Mouse (Mus musculus) adrenal gland, postnatal 14 days (tissue): ENCODE data around the gene Rfng. TPM values are rescaled to one million over a fixed set of nuclear protein-coding genes. Genes with fewer than 3 reads are reported as not detected.
"Not testable (repeated sequence)": the region's sequence is repeated elsewhere in the genome, so short reads cannot be mapped to it uniquely, and the experiment has no call there.

Experiments
- DNase-seq: peaks from one replicate; pipeline ENCODE4 v3.0.0; 2021; ENCODE audit warnings: mixed read lengths
- long read RNA-seq, 2 experiments: library from polyadenylated mRNA; stranded (forward); transcript quantifications; one replicate each; pipeline ENCODE4 v2.0.0; 2021
- total RNA-seq: library from RNA; stranded (reverse); gene quantifications from 2 replicates; pipeline ENCODE4 v1.2.3, GENCODE M21; 2021

Gene Rfng
- 18.5 and 18.6 TPM in 2 replicates for total RNA-seq
- long read RNA-seq, experiment 1, transcript Rfng-201 (8 exons, 2,118 nt) = major isoform, 15 of 42 reads
- long read RNA-seq, experiment 1, partial matches to known transcripts = 2 of 42 reads
- long read RNA-seq, experiment 1, other reads (novel, unspliced or antisense) = 22 of 42 reads
- long read RNA-seq, experiment 2, transcript Rfng-201 (8 exons, 2,118 nt) = major isoform, 6 of 18 reads
- long read RNA-seq, experiment 2, partial matches to known transcripts = 0 of 18 reads
- long read RNA-seq, experiment 2, other reads (novel, unspliced or antisense) = 11 of 18 reads

- peak; percentile 91 for DNase-seq
These were observed at the start of gene Rfng, which contains the start of gene Gps1 for GRCm38 (mm10) chr11:120784064-120784791. Gene Rfng (minus strand): TSS chr11:120784207. Gene Gps1 (plus strand): TSS chr11:120784272.

DNA sequence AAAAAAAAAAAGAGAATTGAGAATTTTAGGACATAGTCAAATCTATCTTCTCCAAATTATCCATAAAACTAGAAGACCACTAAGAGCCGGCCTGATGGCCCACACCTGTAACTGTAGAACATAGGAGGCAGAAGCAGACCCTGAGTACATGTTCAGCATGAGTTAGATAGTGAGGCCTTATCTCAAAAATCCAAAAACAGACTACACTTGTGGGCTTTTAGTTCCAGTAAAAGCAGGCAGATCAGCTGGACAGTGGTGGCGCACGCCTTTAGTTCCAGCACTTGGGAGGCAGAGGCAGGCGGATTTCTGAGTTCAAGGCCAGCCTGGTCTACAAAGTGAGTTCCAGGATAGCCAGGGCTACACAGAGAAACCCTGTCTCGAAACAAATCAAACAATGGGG, 49.0 kb upstream of the Rfng start:
- DNase-seq = not testable (repeated sequence)

DNA sequence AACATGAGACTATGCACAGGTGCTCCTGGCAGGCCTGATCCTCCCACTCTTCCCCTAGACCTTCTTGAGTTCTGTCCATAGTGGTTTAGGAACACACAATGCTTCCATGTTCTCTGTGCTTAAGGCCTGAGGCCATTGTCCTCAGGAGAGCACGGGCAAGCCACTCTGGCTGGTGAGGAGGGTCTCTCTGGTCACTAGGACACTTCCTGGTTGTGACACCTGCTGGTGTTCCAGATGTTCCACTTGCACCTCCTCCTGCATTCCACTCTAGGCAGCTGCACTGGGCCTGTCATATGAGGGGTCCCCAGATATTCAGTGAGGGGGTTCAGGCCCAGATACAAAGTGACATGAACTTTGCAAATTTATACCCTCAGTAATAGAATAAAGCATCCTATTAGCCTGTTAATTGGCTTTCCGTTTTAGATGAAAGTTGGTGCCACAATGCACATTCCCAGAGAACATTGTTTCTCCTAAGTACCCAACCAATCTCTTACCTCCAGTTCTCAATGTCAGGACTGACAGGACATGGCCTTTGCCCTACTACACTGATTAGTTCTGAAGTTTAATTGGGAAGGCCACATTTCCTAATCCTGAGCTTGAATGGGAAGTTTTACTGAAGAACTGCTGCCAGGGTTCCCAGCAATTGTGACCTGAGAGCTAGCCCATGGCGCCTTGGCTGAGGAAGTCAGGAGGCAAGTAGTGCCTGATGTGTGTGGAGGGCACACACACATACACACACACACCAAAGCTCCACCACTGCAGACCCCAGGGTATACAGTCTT, 47.8 kb upstream of the Rfng start:
- no peak for DNase-seq

- DNase-seq = peak; percentile 78
These were observed 46.7 kb upstream of the Rfng start for GRCm38 (mm10) chr11:120830686-120831085.

DNA sequence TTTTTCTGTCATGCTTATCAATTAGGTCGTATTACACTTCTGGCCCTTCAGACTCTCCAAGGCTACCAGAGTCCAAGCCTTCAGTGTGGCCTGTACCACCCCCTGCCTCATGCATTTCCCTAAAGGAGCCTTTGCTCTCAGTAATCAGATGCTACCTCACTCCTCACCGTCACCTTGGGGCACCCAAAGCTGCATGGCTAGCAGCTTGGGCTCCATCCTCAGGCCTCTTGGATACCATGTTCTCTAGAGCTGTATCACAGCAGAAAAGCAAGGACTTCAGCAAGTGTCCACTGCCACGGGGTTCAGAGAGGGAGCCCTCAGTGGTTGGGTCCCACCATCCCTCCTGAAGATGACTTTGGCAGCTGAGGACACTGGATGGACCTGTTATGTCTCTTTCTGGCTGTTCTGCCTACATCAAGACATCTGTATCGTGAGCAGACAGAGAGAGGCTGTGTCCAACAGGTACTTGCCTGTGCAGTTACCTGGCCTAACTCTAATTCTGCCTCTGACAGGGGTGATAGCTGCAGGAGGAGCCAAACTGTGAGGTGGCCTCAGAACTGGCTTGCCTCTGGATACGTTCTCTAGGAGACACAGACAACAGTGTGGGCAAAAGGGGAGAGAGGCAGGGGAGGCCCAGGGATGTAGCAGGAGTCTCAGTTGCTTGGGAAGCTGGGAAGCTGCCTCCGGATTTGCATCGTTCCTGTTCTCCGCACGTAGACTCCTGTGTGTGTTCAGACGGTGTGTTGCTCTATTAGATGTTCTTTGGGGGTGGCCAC, 45.9 kb upstream of the Rfng start:
- DNase-seq = no peak

GRCm38 (mm10) chr11:120828416-120828815, 44.4 kb upstream of the Rfng start:
- no peak for DNase-seq

- no peak for DNase-seq
These were observed 42.3 kb upstream of the Rfng start for GRCm38 (mm10) chr11:120826016-120826953.

GRCm38 (mm10) chr11:120825289-120825863, 41.4 kb upstream of the Rfng start:
- DNase-seq = no peak

DNA sequence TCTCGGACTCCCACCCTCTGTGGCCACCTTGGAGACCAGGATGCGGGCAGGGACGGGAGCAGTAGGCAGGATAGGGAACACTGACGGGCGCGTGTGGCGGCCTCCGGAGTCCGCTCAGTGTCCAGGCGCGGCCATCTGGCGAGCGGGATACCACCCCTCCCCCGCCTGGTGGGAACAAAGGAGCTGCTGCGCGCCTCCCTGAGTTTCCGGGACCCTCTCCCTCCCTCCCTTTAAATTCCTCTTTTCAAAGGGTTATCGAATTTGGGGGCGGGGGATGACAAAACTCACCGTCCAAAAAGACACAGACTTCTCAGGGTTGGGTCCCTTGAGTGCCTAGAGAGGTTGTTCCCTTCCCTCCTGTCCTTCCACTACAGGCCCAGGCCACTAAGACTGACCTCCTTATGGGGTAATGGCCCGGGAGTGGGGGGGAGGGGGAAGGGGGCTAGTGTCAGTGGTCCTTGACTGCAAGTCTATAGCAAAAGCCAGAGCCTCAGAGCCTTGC, 40.8 kb upstream of the Rfng start:
- no peak for DNase-seq

- DNase-seq = peak; percentile 99
These were observed 40.2 kb upstream of the Rfng start, which contains the start of gene Fasn for GRCm38 (mm10) chr11:120823956-120824786. Gene Fasn (minus strand): TSS chr11:120824547.

- DNase-seq = peak; percentile 80
These were observed 39.5 kb upstream of the Rfng start for GRCm38 (mm10) chr11:120823551-120823947.

DNA sequence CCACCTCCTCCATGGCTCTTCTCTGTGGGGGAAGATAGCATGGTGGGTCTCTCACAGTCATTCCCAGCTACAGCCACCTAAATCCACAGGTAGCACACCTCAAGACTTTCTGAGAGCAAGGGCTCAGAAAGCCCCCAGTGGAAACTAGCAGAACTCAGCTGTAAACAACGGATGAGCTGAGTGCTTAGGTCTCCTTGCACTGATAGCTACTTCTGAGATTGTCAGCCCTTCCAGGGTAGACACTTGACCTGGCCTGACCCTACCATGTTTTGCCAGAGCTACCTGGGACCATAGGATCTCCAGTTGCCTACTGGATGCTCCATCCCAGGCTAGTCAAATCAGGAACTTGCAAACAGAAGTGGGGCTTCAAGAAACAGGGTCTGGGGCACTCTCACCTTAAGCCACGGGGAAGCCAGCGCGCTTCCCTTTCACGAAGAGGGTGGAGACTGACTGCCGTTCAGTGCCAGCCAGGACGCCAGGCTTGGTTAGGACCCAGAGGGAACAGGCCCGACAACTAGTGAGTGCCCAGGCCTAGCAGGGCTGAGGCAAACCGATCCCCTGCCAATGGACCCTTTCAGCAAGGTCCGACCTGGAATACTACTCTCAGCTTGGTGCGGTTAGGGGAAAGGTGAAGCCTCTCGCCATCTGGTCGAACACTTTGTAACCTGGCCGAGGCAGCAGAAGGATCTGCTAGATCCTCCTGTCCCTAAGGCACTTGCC, 39.0 kb upstream of the Rfng start:
- DNase-seq = peak; percentile 63

DNA sequence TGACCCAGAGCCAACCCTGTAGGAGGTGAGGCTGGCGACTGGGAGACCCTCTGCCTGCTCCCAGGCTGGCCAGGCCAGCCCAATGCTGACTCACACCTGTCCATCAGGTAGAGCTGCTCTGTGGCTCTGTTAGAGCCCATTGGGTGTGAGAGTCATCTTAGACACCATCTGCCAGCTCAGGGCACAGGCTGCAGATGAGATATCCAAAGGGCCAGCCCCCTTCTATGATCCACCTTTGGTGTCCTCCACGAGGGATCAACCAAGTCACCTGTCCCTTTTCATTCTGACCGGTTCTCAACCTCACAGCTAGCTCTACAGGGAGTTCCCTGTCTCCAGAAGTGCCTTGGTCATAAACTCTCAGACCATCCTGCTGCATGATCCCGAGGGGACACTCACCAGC, 38.3 kb upstream of the Rfng start:
- DNase-seq = no peak

DNA sequence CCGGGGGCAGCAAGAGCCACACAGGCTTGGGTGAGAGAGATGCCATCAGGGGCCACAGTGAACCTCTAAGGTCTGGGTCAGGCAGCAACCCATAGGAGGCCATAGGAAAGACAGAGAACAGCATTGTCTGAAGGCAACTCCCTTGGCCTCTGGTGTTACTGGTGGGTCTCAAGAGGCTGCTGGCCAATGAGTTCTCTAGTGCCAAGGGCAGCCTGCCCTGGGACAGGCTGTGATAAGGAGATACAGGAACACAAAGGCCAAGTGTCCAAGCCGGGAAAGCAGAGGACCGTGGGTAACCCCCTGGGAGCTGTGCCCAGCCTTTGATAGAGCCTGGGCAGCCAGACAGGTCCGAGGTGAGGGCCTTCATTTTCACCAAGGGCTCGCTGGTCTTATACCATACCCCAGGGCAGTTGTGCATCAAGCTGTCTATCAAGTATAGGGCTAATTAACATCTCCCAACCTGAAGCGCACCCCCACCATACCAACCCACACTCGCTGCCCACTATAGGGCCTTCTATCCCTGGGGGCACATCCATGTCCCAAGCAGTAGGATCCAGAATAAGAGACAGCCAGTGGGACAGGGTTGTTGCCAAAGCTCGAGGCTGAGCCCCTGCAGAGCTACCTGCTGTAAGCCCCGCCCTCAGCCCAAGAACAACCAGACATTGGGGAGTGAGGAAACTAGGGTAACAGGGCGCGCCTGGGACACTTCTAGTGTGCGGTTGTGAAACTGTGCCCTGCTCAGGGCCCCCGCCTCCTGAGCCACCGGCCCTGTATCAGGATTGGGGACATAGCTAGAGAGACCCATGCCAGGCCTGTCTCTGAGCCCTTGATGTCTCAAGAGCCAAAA, 37.3 kb upstream of the Rfng start:
- no peak for DNase-seq

GRCm38 (mm10) chr11:120820546-120820945, 36.5 kb upstream of the Rfng start:
- no peak for DNase-seq

- no peak for DNase-seq
These were observed 35.5 kb upstream of the Rfng start for GRCm38 (mm10) chr11:120819556-120819955.

- no peak for DNase-seq
These were observed 34.2 kb upstream of the Rfng start for GRCm38 (mm10) chr11:120818251-120818650.

- no peak for DNase-seq
These were observed 33.4 kb upstream of the Rfng start for GRCm38 (mm10) chr11:120817358-120817757.
